Mouse (Mus musculus) cerebellum, postnatal 10 days (tissue): ENCODE data around the gene Cux1.
A peak's percentile ranks its signal among the peaks of the same experiment; 100 is the strongest.
"Not testable (repeated sequence)": the region's sequence is repeated elsewhere in the genome, so short reads cannot be mapped to it uniquely, and the experiment has no call there.

Experiments
- DNase-seq, 2 experiments: peaks; one replicate each; pipeline ENCODE4 v3.0.0; 2021; ENCODE audit warnings: mixed read lengths in 2 of 2

Cux1 gene

DNA sequence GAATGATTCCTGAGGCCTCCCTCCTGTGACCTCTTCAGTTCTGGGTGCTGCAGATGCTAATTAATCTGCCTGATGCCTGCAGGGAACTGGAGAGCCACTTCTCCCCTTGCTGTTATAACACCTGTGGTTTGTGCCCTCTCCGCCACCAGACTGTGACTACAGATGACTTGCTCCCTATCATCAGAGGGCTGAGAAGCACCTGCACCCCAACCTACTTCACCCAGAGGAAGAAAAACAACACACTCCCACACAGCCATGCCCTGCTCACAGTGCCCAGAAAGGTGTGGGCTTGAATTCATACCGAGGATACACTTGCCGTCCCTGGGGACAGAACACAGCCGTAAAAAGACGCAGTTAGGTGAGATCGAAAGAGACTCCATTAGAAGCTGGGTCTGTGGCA, 326.1 kb downstream of the Cux1 start:
- DNase-seq = no peak

DNA sequence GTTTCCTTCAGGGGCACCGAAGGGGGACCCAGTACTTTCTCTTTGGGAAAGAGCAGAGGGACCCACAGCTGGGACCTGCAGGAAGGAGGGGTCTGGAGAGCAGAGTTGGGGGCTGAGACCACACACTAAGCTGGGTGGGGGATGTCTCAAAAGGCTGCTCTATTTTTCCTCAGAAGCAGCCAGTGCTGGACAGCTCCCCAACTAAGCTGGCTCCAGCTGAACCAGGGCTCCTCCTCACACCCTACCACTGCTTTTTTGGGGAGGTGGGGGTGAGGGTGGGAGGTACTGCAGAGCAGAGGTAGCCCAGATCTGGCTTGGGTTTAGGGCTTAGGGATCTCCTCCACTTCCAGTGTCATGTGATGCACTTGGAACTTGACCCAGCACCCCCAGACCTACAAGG, 326.9 kb downstream of the Cux1 start:
- no peak for DNase-seq

DNA sequence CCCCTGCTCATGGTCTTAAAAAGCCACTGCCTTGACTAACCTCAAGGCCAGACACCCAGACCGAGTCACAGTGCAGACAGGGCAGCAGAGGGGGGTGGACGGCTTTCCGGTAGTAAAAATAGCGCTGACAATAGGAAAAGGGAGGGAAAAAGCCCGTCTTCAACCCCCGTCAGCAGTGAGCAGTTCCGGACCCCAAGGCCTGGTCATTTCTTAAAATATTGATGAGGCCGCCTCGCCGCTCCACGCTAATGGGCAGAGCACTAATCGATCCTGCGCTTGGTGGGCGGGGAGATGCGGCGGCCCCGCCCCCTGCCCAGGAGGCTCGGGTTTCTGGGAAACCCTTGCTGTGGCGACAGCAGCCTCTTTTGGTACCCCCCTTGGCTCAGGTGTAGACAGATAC, 329.7 kb downstream of the Cux1 start:
- no peak for DNase-seq

DNA sequence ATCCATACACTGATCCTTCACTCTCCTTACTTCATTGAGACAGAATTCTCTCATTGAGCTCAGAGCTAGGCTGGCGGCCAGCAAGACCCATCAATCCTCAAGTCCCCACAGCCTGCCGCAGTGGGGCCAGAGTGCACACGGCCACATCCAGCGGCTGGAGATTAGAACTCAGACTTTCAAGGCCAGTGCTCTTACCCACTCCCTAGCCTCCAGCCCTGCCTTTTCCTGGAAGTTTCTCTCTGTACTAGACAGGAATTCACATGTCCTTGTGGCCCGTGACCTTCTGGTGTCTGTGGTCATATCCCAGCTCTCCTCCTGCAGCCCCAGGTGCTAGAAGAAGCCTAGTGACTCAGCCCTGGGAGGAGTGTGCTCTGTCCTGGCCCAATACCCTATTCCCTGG, 330.7 kb downstream of the Cux1 start:
- DNase-seq = no peak

DNA sequence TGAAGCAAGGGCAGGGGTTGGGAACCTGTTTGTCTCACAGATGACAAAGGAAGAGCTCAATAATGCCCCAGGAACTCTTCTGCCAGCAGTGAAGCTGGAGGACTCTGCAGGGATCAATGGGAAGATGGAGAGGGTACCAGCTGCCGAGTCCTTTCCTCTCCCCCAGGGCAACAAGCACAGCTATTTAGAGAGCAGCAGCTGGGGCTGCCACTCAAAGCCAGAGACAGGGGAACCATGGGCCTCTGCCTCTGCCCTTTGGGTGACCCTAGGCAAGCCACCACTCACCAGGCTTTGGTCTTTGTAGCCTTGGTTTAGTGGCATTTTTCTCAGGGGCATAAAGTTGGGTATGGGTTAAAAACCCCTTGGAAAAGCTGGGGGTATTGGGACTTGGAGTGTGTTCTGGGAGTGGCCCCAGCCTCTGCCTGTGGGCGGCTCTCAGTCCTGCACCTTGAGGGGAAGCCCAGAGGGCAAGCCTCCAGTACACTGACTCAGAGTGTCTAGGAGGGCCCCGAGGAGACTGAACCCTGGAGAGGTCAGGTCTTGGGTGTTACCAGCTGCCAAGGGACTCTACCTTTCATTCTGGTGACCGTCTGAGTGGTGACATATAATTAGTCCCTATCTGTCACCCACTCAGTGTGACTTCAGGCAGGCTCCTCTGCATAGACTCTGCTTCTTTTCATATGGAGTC, 336.8 kb downstream of the Cux1 start:
- no peak for DNase-seq

DNA sequence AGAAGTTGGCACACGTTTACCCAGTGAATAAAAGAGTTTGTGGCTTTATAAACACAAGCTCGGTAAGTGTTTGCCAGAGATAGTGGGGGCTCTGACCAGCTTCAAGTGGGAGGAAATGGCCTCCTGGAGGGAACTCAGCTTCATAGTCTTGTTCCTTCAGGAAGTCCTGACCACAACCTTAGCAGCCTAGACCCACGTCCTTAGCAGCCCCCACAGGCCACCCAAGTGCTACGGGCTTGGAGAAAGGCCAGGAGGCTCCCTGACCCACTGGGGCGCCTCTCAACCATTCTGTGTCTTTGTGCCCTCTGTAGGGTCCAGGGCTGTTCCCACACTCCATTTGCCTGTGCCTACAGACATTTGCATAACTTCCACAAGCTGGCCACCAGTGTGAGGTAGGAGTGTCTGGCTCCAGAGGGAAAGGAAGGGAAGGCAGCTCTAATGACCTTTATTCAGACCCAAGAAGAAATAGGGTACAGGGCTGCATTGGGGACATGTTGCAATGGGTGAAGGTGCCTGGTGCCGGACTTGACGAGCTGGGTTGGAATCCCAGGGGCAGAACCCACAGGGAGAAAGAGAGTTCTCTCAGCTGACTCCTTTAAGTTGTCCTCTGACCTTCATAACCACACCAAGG, 340.9 kb downstream of the Cux1 start:
- no peak for DNase-seq

DNA sequence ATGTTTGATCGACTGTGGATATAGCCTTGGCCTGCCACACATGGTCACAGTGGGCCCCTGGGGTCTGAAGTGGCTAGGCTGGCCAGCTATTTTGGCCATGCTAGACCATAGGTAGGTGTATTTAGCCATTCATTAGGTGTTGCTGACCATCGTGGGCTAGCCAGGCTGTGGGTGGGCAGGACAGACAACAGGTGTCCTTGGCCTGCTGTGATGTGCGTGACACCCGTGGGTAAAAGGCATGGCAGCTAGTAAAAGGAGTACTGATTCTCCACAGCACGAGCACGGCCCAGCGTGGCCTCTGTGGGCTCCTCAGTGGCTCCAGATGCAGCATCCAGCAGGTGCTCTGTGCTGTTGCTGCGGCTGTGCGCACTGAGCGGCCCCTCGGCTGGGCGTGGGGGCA, 348.7 kb downstream of the Cux1 start:
- no peak for DNase-seq

DNA sequence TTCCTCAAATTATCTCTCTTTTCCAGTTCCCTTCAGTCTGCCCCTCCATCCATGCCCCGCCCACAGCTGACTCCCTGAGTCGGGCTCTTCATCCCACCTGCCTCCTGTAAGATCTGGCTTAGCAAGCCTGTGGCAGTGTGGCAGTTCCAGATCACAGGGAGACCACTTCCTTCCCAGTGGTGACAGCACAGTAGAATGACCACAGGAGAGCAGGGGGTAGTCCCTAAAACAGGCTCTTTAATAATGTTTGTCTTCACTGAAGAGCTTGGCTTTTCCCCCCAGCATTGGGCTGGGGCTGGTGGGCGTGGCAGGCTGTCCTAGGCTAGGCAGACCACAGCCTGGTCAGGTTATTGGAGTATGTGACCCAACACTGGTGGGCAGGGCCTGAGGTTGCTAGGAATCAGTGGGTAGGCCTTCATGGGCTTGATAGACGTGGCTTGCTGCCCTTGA, 349.3 kb downstream of the Cux1 start:
- no peak for DNase-seq

DNA sequence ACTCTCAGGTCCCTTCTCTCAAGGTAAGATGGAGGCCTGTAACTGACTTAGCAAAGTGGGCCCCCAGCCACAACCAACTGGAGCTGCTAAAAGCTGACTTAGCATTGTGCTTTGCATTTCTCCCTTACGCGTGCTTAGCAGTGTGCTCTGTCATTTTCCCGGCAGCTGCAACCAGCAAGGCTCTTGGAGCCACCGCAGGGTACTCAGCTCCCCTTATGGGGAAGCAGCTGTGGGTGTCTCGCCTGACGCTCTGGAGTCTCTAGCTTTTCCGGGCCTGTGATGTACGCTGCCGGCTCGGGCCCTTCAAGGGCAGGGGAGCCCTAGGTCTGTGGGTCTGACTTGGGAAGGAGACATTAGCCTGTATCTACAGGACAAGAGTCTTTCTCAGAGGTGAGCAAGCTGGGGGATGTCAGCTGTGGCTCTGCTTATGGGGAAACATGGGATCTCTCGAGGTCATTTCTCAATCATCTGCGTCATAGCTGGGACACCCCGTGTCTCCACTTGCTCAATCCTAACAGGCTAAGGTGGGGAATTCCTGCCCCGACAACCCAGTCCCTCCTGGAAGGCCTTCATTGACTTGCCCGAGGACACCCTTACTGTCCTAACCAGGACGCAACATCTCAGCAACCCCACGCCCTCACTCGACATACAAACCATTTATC, 350.2 kb downstream of the Cux1 start:
- DNase-seq = no peak

DNA sequence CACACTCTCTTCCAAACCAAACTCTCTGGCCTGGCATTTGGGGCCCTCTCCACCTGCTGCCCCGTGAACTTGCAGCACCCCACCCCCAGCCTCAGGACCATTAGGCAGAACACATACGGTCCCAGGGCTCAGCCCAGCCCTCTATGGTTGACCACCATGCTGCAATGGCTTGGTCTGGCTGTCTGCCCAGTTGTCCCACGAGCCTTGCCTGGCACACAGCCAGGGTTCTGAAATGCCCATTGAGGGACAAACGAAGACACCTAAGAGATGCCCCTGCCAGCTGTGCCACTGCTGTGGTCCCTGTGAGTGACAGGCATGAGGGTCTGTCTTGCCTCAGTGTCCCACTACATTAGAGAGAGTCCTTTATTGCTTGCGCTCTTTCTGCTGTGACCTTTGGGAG, 351.3 kb downstream of the Cux1 start:
- peak; percentile 44 to 52 for DNase-seq

DNA sequence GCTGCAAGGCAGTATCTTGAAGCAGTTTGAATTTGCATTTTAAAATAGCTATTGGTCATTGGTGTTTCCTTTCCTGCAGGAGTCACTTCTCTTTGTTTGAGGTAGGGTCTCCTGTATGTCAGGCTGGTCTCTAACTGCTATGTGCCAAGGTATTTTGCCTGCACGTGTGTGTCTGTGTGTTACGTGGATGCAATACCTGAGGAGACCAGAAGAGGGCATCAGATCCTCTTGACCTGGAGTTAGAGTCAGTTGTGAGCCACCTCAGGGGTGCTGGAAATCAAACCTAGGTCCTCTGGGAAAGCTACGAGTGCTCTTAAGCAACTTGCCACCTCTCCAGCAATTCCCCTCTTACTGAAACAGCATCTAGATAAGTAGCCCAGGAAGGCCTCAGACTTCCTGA, 352.1 kb downstream of the Cux1 start:
- peak in 1 of 2 experiments; percentile 22 for DNase-seq

DNA sequence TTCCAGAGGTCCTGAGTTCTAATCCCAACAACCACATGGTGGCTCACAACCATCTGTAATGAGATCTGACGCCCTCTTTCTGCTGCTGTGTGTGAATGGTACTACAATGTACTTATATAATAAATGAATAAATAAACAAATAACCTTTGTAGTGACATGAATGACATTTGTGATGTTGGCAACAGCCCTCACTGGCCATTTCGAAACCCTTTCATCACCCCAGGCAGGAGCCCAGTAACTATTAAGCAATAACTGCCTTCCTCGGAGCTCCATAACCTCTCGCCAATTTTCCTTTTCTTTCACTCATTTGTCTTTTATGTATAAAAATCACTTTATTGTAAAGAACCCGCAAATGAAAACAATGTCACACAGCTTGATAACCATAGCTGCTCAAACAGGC, 353.6 kb downstream of the Cux1 start:
- DNase-seq = no peak

DNA sequence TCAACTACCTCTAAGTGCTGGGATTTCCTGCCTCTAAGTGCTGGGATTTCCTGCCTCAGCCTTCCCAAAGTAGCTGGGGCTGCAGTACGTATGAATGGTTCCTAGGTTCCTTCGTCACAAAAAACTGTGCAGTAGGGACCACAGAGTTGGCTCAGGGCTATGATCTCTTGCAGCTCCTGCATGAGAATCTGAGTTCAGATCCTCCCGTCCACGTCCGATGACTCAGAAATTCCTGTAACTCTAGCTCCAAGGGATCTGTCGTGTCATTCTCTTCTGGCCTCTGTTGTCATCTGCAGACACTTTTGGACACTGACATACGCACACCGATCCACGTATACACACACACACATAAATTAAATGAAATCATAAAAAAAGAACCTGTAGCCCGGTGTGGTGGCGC, 354.6 kb downstream of the Cux1 start:
- no peak for DNase-seq

DNA sequence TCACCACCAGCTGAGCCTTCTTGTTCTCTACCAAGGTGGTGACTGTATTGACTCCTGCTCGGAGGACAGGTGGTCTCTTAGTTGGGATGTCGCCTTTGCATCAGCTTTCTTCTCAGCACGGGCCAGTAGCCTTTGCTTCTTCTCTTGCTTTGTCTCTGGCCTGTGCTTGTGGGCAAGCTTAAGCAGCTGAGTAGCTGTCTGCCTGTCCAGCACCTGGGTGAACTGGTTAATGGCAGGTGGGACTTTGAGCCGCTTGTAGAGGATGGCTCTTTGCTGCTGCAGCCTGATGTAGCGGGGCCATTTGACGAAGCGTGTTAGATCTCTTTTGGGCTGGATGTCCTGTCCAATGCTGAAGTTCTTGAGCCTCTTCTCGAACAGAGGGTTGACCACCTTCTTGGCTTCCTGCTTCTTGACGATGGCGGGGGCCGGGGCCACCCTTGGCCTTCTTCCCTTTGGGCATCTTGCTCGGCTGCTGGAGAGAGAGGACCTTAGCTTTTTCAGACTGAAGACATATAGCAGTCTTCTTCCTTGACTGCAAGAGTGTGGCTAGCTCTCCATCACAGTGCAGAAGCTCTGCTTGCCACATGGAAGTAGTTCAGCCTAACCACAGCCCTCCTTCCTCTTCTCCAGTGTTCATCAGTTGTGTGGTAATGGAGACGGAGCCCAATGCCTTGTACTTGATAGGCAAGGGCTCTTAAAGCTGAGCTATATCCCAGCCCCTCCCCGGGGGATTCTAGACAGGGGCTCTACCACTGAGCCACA, 355.8 kb downstream of the Cux1 start:
- not testable (repeated sequence) for DNase-seq

DNA sequence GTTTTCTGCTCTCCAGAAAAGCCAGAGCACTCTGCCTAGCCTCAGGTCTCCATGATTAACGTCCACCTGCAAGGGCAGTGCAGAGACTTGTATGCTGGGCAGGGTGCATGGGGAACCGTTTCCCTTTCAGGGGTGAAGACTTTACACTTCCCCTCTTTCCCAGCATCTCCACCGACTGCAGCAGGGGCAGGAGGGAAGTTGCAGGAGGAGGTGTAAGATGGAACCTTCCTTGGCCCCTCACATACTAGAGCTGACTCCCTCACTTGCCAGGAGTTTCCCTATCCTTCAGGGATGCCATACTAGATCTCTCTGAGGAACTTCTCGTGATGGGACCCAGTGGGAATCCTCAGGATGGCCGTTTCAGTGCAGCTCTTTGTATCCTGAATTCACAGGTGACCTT, 356.7 kb downstream of the Cux1 start:
- DNase-seq = no peak

DNA sequence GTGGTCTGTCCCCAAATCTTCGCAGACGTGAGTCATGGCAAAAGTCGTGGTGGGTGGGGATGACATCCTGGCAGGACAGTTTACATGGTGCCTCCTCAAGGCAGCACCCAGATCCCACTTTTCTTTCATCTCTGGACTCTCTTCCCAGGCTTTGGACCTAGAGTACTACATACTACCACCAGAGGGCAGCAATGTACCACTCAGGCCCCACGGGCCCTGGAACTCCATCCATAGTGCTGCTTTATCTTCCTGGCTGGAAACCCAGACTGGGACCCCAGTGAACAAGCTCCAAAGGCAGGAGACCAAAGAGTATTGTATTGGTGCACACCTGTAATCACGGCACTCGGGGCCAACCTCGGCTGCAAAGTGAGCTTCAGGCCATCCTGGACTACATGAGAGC, 365.5 kb downstream of the Cux1 start:
- DNase-seq = peak; percentile 85 to 91

DNA sequence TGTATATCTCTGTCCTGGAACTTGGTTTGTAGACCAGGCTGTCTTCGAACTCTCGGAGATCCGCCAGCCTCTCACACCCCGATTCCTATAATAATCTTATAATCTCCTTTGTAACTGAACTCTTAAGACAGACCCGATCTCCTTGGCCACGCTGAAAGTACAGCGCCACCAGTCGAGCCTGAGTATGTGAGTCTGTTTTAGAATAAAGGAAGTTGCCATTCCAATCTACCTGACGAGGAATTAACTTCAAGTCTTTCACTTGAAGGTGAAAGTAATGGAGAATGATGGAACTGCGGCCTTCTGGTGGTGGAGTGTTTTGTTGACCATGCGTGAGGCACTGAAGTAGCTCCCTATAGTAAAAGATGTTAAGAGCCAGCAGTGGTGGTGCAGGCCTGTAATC, 367.8 kb downstream of the Cux1 start:
- DNase-seq = peak in 1 of 2 experiments; percentile 27

DNA sequence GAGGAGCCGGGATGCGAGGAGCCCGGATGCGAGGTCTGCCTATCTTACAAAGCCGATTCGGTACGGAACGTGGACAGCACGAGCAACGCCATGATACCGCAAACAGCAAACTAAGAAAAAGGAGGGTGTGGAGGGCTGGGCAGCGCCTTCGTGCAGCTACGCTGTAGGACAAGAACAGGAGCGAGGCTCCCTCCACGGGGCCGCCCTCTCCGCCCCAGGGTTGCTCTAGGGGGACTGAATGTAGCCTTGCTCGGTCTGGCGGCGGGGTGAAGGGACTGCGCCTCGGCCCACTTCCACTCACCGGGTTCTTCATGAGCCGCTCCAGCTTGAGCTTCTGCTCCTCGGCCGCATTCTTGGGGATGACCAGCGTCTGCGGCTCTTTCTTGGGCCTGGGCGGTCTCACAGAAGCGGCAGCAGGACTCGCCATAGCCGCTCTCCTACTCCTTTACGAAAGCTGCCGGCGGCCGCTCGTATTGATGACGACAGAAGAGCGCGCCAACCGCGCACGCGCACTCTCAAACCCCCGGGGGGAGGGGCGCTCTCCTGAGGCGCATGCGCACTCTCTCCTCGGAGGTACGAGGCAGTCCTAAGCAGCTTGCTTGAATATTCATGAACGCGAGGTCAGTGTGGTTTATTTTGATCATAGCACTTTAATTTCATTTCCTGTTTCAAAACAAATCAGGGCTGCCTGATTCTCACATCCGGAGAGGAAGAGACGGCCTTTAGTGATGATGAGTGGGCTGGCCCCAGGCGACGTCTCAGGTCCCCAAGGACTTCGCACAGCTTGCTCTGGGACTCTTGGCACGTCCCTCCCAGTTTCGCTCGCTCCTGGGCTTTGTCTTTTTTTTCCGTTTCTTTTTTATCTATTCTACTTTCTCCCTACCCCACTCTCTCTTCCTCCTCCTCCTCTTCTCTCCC, 368.6 kb downstream of the Cux1 start, which contains the start of gene Prkrip1:
TSS of gene Prkrip1 (minus strand) at position 490 of the 918 bp plus-strand sequence.
- DNase-seq = peak; percentile 97
